Mouse (Mus musculus) embryonic stem cell, embryonic (primary cell): Measurements from ENCODE around the gene Tiprl.

Experiments
- CTCF ChIA-PET, 4 experiments: fragments of 300-600 bp in 2 of 4; fragments of 350-600 bp in 2 of 4; sonication (Branson Sonifier 250); formaldehyde crosslinking; loops; one replicate each; lab custom pipeline; 2022; ENCODE audit warnings: inconsistent platforms in 2 of 4; lab: Charles Lee
- POLR2A ChIA-PET, 4 experiments: fragments of 300-600 bp in 2 of 4; fragments of 350-600 bp in 2 of 4; sonication (Branson Sonifier 250); formaldehyde crosslinking; loops; one replicate each; lab custom pipeline; 2022; ENCODE audit warnings: antibody characterized with exemption in 4 of 4, inconsistent platforms in 1 of 4; lab: Charles Lee

The Tiprl gene

DNA sequence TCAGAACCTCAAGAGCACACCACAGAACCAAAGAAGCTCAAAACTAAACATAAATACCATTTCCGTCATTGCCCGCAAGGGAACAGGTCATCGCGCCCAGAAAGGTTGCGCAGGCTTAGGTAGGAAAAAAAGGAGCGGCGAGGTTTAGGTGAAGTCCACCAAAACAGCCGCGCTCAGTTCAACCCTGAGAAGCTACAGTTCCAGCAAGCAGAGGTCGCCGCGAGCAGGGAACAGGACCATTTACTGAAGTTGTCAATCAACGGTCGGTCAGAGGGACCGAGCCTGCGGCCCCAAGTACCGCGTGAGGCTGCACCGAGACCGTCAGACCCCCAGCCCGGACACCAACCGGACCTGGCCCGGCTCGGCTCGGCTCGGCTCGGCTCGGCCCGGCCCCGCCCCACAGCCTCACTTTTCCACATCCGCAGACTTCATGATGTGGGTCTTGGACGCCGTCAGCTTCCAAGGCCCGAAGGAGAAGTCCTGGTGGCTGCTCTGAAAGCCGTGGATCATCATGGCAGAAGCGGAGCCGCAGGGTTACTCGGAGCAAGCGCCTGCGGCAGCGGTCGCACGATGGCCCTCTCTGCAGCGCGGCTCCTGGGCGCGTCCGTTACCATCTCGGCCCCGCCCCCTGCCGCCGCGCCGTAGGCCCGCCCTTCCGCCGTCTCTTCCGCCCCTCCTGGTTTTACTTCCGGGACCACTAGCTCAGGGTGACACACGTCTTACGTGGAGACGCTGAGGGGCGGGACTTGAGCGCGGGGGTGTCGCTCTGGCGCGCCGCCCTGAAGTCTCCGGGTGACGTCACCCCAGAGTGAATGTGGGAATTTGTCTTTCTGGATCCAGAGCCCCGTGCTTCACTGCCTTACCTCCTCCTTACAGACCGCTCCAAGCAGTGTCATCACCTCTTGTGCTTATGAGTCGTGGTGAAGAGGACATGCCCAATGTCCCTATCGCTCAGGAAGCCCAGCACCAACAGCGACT is at the start of gene Tiprl:
Gene Tiprl (minus strand): TSS at position 676 of the 978 bp plus-strand sequence.
- CTCF ChIA-PET, result interaction anchor here (0.7 to 1.2 kb wide), 7 partner anchors 15 to 400 kb away, joined by 3 to 5 read pairs (median 4); partner anchors contain the start of genes Dcaf6 (in 1 of the 4) and Mpc2 (in 1 of the 4)
- POLR2A ChIA-PET, result interaction anchor here (0.5 to 3.2 kb wide), 56 partner anchors 9 to 1288 kb away, joined by 3 to 63 read pairs (median 4); partner anchors contain the start of genes Dcaf6 (in 3 of the 4), Mpc2 (in 3 of the 4), Sft2d2 (in 3 of the 4) and Mpzl1 (in 2 of the 4)

DNA sequence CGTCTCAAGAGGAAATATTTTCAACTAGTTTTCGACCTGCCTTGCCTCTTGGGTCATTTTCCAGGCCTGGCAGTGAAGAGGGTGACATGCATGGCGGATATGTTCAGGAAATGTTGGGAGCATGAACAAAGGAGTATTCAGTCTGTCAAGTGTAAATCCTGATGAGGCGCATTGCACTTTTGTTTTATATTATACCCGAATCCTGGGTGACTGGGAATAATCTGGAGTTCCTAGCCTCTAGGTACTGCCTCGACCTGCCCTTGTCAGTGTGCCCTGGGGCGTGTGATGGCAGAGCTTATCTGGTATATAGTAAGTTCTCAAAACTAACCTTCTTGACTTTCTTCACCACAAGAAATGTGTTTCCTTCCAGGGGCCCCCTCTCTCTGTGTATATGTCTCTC is 47.3 kb upstream of the Tiprl start:
- CTCF ChIA-PET, result no interaction called here
- POLR2A ChIA-PET, result no interaction called here

DNA sequence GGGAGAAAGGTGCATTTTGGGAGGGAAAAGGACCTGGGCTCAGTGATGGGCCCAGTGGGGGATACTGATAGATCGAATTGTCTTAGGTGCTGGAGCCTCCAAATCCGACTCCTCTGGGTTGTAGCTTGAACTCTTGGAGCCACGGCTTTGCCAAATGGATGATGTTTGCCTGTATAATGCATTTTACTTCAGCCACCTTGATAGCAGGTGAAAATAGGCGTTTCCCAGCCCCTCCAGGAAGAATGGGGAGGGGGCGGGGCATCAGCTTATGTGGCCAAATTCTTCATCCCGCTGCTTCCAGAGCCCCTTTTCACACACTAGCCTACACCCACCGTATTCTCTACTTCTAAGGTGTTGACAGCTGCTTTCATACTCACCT is 46.2 kb upstream of the Tiprl start:
- ChIA-PET POLR2A (interaction anchor here in 2 of 4 experiments (1.2 to 2.5 kb wide), 3 partner anchors 9 to 178 kb away, joined by 5 to 7 read pairs (median 7); partner anchors contain the start of genes Dcaf6 (in 1 of the 2), Mpc2 (in 1 of the 2) and Tiprl (in 1 of the 2)), CTCF (interaction anchor here in 2 of 4 experiments (0.5 to 1.0 kb wide), 2 partner anchors 31 to 1901 kb away, joined by 3 to 9 read pairs; no protein-coding TSS in a partner anchor)

- CTCF ChIA-PET, result interaction anchor here in 1 of 4 experiments (1.0 kb wide), 1 partner anchor 31 kb away, joined by 3 read pairs; no protein-coding TSS in a partner anchor
- POLR2A ChIA-PET, result interaction anchor here in 3 of 4 experiments (0.7 to 2.5 kb wide), 8 partner anchors 10 to 178 kb away, joined by 3 to 10 read pairs (median 4); partner anchors contain the start of genes Dcaf6 (in 2 of the 3), Mpc2 (in 2 of the 3) and Tiprl (in 2 of the 3)
Measured at GRCm38 (mm10) chr1:165282222-165282966, 45.6 kb upstream of the Tiprl start.

GRCm38 (mm10) chr1:165281351-165282221 is 44.8 kb upstream of the Tiprl start:
- POLR2A ChIA-PET, result interaction anchor here in 3 of 4 experiments (0.7 to 2.5 kb wide), 8 partner anchors 11 to 179 kb away, joined by 3 to 10 read pairs (median 4); partner anchors contain the start of genes Dcaf6 (in 2 of the 3), Mpc2 (in 2 of the 3) and Tiprl (in 2 of the 3)
- CTCF ChIA-PET, result interaction anchor here in 1 of 4 experiments (1.0 kb wide), 1 partner anchor 32 kb away, joined by 3 read pairs; no protein-coding TSS in a partner anchor

DNA sequence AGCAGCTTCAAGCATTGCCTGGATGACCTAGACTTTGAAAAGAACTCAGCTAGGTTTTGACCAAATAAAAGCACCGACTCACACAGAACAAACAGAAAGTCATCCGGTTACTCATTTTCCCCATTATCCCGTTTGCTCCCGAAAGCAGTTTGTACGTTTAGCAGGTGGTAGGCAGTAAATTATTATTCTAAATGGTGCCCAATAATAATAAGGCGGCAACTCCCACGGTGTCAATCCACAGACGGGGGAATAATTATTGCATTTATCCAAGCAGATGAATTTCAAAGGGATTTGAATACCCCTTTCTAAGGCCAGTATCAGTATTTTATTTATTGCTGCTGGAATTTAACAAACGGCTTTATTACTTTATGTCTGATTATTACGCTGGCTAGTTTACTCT is 43.9 kb upstream of the Tiprl start:
- CTCF ChIA-PET, result no interaction called here
- POLR2A ChIA-PET, result interaction anchor here in 2 of 4 experiments (0.6 to 2.5 kb wide), 2 partner anchors 11 to 306 kb away, joined by 3 to 7 read pairs; no protein-coding TSS in a partner anchor

DNA sequence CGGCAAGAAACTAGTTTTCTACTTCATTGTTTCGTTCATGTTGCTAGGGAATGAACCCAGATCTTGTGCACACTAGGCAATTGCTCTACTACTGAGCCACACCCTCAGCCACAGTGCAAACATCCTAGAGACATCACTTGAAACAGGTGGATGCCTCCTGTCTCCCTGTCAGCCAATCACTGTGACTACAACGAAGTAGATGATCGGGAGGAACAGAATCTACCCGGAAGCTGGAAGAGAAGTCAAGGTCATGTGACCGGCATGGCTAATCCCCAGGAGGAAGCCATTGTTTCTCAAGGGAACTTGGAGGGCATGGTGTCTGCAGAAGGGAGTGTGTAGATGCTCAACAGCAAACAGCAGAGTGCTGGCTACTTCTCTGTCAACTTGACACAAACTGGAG is 38.1 kb upstream of the Tiprl start:
- ChIA-PET CTCF (no interaction called here), POLR2A (interaction anchor here in 1 of 4 experiments (0.9 kb wide), 1 partner anchor 34 kb away, joined by 3 read pairs; no protein-coding TSS in a partner anchor)

GRCm38 (mm10) chr1:165252027-165252671 is 15.4 kb upstream of the Tiprl start:
- POLR2A ChIA-PET, result interaction anchor here in 3 of 4 experiments (1.0 to 4.5 kb wide), 4 partner anchors 15 to 30 kb away, joined by 3 to 16 read pairs (median 4); partner anchors contain the start of gene Tiprl (in 3 of the 3)
- CTCF ChIA-PET, result interaction anchor here in 3 of 4 experiments (0.6 to 1.6 kb wide), 11 partner anchors 11 to 328 kb away, joined by 3 to 8 read pairs (median 4); partner anchors contain the start of gene Tiprl (in 2 of the 3)

DNA sequence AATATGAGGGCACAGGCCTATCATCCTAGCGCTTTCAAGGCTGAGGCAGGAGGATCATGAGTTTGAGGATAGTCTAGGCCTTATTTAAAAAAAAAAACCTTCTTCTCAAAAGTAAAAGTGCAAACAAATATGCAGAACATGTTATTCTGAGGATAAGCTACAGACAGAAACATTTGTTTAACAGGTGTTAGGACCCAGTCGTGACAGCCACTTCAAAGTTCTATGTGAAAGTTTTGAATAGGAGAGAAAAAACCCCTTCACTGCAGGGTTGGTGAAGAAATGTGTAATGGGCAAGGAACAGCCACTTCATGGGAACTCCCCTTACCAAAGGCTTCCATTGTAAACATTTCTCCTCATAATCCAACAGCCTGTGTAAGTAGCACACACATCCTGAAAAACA is 13.8 kb upstream of the Tiprl start:
- ChIA-PET POLR2A (interaction anchor here in 2 of 4 experiments (0.7 to 4.5 kb wide), 2 partner anchors 14 to 22 kb away, joined by 3 to 16 read pairs; partner anchors contain the start of gene Tiprl (in 1 of the 2)), CTCF (no interaction called here)

DNA sequence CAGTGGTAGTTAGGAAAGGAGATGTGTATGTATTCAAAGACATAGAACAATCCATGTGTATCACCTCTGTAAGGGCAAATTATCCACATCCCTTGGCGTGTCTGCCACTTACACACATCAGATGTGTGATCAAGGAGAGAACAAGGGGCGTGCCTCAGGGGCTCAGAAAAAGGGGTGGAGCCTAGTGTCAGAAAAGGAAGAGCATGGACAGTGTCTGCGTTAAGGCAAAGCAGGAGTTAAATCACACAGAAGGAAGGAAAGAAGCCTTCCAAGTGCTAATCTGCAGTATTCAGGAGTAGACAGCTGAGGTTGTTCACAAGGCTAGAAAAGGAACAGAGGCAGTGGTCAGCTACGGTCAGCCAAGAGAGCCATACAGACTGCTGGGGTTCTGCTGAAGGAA is 12.0 kb upstream of the Tiprl start:
- CTCF ChIA-PET, result interaction anchor here in 2 of 4 experiments (0.6 kb wide), 2 partner anchors 65 to 673 kb away, joined by 3 to 22 read pairs; no protein-coding TSS in a partner anchor
- POLR2A ChIA-PET, result interaction anchor here in 2 of 4 experiments (4.5 to 5.4 kb wide), 2 partner anchors 12 kb away, joined by 16 to 17 read pairs; partner anchors contain the start of gene Tiprl (in 2 of the 2)

DNA sequence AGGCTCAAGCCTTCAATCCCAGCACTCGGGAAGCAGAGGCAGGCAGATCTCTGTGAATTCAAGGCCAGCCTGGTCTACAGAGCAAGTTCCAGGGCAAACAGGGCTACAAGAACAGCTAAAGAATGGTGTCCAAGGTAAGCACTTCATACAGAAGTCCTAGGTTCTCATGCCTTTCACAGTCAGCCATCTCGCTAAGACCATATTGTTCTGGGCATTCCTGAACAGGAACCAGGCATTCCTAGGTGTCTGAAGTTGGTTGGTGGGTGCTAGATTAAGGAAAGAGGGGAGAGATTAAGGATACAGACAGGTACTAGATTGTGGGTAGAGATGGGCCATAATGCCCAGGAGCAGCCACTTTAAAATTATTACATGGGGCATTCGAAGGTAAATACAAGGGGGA is 11.0 kb upstream of the Tiprl start:
- POLR2A ChIA-PET, result interaction anchor here in 1 of 4 experiments (5.4 kb wide), 1 partner anchor 11 kb away, joined by 17 read pairs; the partner anchor contains the start of gene Tiprl
- CTCF ChIA-PET, result no interaction called here

DNA sequence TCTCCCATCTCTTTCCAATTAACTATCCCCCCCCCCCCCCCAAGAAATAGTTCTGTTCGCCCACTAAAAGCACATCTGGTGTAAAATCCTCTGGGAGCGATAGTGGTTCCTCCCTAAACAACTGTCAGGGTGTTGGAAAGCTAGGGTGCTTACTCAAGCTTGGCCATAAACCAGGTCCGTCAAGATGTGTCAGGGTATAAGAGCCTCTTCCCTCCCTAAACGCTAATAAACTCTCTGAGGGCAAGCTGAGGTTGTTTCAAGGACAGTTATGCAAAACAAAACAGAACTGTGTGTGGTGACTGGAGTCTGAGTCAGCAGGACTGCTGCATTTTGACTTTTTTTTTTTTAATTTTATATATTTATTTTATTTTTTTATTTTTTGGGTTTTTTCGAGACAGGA is 10.3 kb upstream of the Tiprl start:
- ChIA-PET CTCF (no interaction called here), POLR2A (interaction anchor here in 2 of 4 experiments (0.6 to 5.4 kb wide), 2 partner anchors 10 to 124 kb away, joined by 3 to 17 read pairs; partner anchors contain the start of gene Tiprl (in 1 of the 2))

DNA sequence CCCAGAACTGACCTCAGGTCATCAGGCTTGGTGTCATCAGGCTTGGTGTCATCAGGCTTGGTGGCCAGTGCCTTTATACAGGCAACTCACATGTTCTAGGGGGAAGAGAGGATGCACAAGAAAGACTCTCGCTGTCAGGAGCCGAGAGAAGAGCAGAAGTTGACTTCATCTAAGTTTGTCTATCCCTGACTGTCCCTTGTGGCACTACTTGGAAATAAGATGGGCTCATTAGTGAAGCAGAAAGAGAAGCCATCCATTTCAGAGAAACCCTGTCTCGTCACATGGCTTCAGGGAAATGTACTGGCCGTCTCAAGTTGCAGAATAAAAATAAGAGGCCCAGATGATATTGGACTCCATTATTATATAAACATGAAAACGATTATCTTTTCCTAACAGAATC is 9.8 kb upstream of the Tiprl start:
- ChIA-PET POLR2A (interaction anchor here in 2 of 4 experiments (1.0 to 5.4 kb wide), 2 partner anchors 10 kb away, joined by 4 to 17 read pairs; partner anchors contain the start of gene Tiprl (in 2 of the 2)), CTCF (no interaction called here)

- CTCF ChIA-PET, result interaction anchor here in 2 of 4 experiments (0.7 to 1.2 kb wide), 2 partner anchors 85 to 401 kb away, joined by 3 to 5 read pairs; no protein-coding TSS in a partner anchor
- POLR2A ChIA-PET, result interaction anchor here (0.5 to 3.2 kb wide), 33 partner anchors 8 to 1287 kb away, joined by 3 to 63 read pairs (median 4); partner anchors contain the start of genes Sft2d2 (in 3 of the 4), Dcaf6 (in 2 of the 4), Mpc2 (in 2 of the 4) and Mpzl1 (in 2 of the 4)
Measured at GRCm38 (mm10) chr1:165235846-165236245, 950 bp downstream of the Tiprl start.

DNA sequence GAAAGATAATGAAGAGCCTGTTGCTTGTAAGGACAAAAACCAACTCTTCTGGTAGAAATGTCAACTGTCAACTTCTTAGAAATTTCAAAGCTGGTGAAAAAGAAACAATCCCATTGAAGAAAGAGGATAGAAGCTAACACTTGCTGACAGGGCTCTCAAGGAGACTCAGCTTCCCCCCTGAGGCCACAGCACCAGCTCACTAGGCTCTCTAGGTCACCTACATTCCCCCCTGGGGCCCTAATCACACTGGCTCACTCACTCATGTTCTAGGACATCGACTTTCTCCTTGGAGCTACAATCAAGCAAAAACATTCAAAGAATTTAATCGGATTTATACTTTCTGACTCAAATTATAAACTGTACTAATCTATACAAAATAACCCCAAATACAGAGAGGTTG is 3.0 kb downstream of the Tiprl start:
- POLR2A ChIA-PET, result interaction anchor here in 1 of 4 experiments (0.6 to 1.3 kb wide), 2 partner anchors 227 to 1004 kb away, joined by 4 to 5 read pairs; partner anchors contain the start of genes Dcaf6 and Mpc2
- CTCF ChIA-PET, result no interaction called here
